Mouse (Mus musculus): ENCODE results near the gene Ppp2r3c.
"Not testable (repeated sequence)": the region's sequence is repeated elsewhere in the genome, so short reads cannot be mapped to it uniquely, and the experiment has no call there.

Ppp2r3c gene

DNA sequence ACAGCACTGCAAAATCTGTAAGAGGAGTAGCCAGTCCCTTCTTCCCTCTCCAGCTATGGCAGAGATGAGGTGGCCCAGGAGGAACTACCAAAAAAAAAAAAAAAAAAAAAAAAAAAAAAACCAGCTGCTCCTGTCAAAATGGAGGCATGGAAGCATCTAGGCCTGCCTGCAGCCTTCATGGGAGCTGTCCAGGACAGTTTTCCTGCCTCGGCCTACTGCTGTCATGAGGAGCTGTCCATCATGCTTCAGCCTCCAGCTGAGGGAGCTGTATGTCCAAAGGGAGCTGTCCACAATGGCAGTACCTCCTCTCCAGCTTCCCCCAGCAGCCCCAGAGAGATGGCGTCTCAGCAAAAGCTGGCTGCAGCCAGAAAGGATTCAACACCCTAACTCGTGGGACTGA is 30.6 kb downstream of the Ppp2r3c start:
- no peak for DNase-seq (ENCODE audit: low spot score)

DNA sequence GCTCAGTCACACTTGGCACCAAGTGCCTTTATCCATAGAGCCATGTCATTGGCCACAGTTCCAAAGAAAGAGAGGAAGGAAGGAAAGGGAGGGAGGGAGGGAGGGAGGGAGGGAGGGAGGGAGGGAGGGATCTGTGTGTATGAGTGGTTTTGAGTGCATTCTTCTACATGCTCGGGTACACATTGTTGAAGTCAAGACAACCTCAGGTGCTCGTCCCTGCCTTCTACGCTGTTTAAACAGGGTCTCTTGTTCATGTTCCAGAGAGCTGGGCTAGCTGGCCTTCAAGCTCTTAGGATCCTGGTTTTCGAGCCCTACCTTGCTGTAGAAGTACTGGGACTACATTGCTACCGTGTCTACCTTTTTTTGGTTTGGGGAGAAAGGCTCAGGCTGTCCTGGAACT is 39.4 kb downstream of the Ppp2r3c start:
- not testable (repeated sequence) for DNase-seq (ENCODE audit: low spot score)

DNA sequence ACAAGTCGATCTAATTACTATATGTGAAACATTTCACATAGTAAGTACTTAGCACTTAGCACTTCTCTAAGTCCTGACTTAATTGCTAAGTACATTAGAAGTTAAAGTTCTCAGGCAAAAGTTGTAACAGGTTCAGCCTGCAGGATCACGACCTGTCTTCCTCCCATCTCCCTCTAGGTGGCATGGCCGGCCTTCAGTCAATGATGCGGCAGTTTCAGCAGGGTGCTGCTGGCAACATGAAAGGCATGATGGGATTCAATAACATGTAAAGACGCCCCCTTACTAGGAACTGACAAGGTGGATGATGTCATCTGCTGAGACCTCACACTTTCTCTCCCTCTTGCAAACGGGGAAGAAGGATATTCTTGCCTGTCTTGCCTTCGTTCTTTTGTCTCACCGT is 40.8 kb downstream of the Ppp2r3c start:
- not testable (repeated sequence) for DNase-seq (ENCODE audit: low spot score)

DNA sequence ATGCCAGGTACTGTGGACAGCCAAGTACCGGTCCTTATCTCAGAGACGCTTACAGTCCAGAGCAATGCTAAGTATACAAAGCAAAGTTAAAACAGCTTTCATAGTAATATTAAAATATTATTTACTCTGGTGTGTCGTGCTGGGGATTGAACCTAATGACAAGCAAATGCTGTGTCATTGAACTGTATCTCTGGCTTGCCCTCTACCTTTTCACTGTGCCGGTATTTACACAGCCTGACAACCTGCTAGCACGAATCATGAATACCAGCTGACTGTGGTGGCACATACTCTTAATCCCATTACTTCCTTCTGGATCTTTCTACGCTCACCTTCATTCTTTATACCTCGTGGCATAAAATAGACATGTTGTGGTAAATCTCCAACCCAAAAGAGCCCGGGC is 60.6 kb downstream of the Ppp2r3c start:
- not testable (repeated sequence) for DNase-seq (ENCODE audit: low spot score)

DNA sequence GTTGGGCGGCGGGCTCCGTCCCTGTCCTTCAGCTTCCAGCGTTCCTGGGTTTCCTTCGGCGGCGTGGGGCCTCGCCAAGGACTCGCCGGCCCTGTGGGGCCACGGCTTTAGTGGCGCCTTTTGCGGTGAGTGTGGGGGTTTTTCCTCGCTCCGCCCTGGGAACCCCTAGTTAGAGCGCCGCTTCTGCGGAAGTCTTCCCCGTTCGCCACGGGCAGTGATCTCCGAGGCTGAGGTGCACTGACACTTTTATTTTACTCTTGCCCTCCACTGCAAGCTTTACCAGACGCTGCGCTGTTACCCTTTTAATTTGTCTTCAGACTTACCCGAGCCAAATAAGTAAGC is 72.3 kb downstream of the Ppp2r3c start:
- not testable (repeated sequence) for DNase-seq (ENCODE audit: low spot score)

DNA sequence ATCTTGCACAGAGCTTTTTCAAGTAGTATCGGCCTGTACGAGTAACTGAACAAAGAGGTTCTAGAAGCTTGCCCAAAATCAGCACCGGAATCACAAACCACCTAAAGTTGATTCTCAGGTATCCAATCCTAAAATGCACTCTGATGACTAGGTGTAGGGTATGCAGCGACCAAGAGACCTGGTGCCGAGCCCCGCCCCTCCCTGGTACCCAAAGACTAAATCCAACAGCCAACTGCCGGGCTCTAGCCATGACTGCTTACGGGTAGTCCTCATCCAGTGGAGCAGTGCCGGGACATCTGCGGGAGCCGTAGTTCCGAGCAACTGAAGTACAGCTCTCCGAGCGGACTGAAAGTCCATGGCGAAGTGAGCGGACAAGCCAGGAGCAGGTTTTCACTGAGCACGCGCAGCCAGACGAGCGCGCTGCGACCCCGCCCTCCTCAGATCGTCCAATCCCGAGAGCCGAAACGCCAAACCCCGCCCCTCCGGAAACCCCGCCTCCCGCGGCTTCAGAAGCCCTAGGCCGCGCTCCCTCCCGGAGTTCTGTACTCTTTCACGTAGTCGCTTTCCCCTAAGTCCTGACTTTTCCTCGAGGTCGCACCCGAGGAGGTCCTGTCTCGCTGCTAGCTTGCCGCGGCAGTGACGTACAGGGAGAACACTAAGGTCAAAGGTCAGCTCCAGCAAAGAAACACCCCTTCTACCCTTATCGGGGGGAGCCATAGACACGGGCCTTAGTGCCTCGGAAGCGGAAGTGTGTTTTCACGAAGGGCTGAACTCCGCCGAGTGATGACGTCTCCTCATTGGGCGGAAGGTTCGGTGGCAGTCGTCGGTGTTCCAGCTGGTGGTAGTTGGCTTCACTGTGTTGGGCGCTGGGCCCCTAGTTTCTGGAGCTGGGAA is 72.9 kb downstream of the Ppp2r3c start, which contains the start of gene Srp54c:
TSS of gene Srp54c (plus strand) at position 543 of the 894 bp plus-strand sequence.
- not testable (repeated sequence) for DNase-seq (ENCODE audit: low spot score)
